10 mouse cellular contexts compared by ENCODE assay signal in genomic region chr19:3766378-3766777, GRCm38 (mm10). TPM values are rescaled to one million over a fixed set of nuclear protein-coding genes. Genes with fewer than 3 reads are reported as not detected.
A peak's percentile ranks its signal among the peaks of the same experiment; 100 is the strongest.
DNase-seq lines count a peak whose midpoint lies in the region; ATAC-seq lines count a peak whose summit lies in the region.
"Had no signal": no experiment of that assay in that cellular context is flagged by ENCODE, and none has a peak within 500 bp of the region (broad histone marks: within the 10 kb centered on the region; RNA-seq: fewer than 3 reads in every experiment).

No protein-coding gene starts in this region.

- DNase-seq in heart, adult 11 months = peak; percentile 90
- DNase-seq in heart, postnatal 25 days (ENCODE audit: low spot score) = no peak
- no peak for DNase-seq in embryonic facial prominence, embryonic 11.5 days (ENCODE audit: low spot score)
- no peak for DNase-seq in thymus, postnatal 14 days
- no peak for DNase-seq in retina, embryonic 14.5 days (ENCODE audit: low spot score)
- no peak for DNase-seq in kidney, postnatal 4 days
- DNase-seq: heart, postnatal 36 days had no signal

- no peak overlapping the region for H3K27ac ChIP-seq in embryonic facial prominence, embryonic 11.5 days (replicated peaks; ENCODE audit: low read depth, low read length)
- peak overlapping the region; percentile 100 for H3K27ac ChIP-seq in hindbrain, embryonic 13.5 days
- H3K27ac ChIP-seq in midbrain, embryonic 12.5 days (replicated peaks) = no peak overlapping the region

- H3K27me3 ChIP-seq in embryonic facial prominence, embryonic 11.5 days (ENCODE audit: control insufficient read depth, insufficient read depth, low read length) = no peaks in the 10 kb centered on the region
- H3K27me3 ChIP-seq in hindbrain, embryonic 13.5 days = no peaks in the 10 kb centered on the region
- no peaks in the 10 kb centered on the region for H3K27me3 ChIP-seq in midbrain, embryonic 12.5 days

- H3K9me3 ChIP-seq in embryonic facial prominence, embryonic 11.5 days (replicated peaks; ENCODE audit: control insufficient read depth, low read length) = no peaks in the 10 kb centered on the region
- no peaks in the 10 kb centered on the region for H3K9me3 ChIP-seq in hindbrain, embryonic 13.5 days
- no peaks in the 10 kb centered on the region for H3K9me3 ChIP-seq in midbrain, embryonic 12.5 days
- H3K9me3 ChIP-seq: liver, embryonic 15.5 days had no signal

- H3K4me1 ChIP-seq in embryonic facial prominence, embryonic 11.5 days (ENCODE audit: control insufficient read depth, insufficient read depth, low read length) = no peaks in the 10 kb centered on the region
- peaks cover 35% of the 10 kb centered on the region for H3K4me1 ChIP-seq in hindbrain, embryonic 13.5 days (replicated peaks)
- H3K4me1 ChIP-seq in midbrain, embryonic 12.5 days = peaks cover 25% of the 10 kb centered on the region

- H3K4me2 ChIP-seq in embryonic facial prominence, embryonic 11.5 days (ENCODE audit: low read depth, low read length) = peak overlapping the region; percentile 83; the same call in 1 of the 2 replicates
- peak overlapping the region; percentile 70 for H3K4me2 ChIP-seq in hindbrain, embryonic 13.5 days
- peak overlapping the region; percentile 86 for H3K4me2 ChIP-seq in midbrain, embryonic 12.5 days (replicated peaks)

- no peak overlapping the region for H3K9ac ChIP-seq in embryonic facial prominence, embryonic 11.5 days (replicated peaks; ENCODE audit: low read length)
- H3K9ac ChIP-seq in hindbrain, embryonic 13.5 days = peak overlapping the region; percentile 100
- H3K9ac ChIP-seq in midbrain, embryonic 12.5 days (replicated peaks) = peak overlapping the region; percentile 99; the same call in 1 of the 2 replicates

- no peak overlapping the region; the same call in 1 of the 2 replicates for H3K4me3 ChIP-seq in embryonic facial prominence, embryonic 11.5 days (ENCODE audit: low read depth, low read length)
- H3K4me3 ChIP-seq in hindbrain, embryonic 13.5 days = peak overlapping the region; percentile 90; the same call in 1 of the 2 replicates
- peak overlapping the region; percentile 81 for H3K4me3 ChIP-seq in midbrain, embryonic 12.5 days

- WGBS in embryonic facial prominence, embryonic 11.5 days = 92% methylated on average over 5 of the region's 5 CpGs
- WGBS in hindbrain, embryonic 13.5 days = 92% methylated on average over 5 of the region's 5 CpGs
- WGBS in midbrain, embryonic 12.5 days = 92% methylated on average over 5 of the region's 5 CpGs

- ATAC-seq in embryonic facial prominence, embryonic 11.5 days (replicated peaks; ENCODE audit: insufficient number of reproducible peaks, low FRiP score, low TSS enrichment, low read depth) = no peak
- no peak for ATAC-seq in hindbrain, embryonic 13.5 days (ENCODE audit: low FRiP score)
- no peak for ATAC-seq in midbrain, embryonic 12.5 days (ENCODE audit: low FRiP score, low read depth)

- no peaks in the 10 kb centered on the region; the same call in 1 of the 2 replicates for H3K36me3 ChIP-seq in embryonic facial prominence, embryonic 11.5 days (replicated peaks; ENCODE audit: control insufficient read depth, insufficient read depth, low read depth, low read length)
- H3K36me3 ChIP-seq in hindbrain, embryonic 13.5 days = no peaks in the 10 kb centered on the region
- no peaks in the 10 kb centered on the region for H3K36me3 ChIP-seq in midbrain, embryonic 12.5 days
- H3K36me3 ChIP-seq: liver, embryonic 15.5 days had no signal

- intact Hi-C loops in heart, postnatal 25 days (cut with DNase I) = loop anchor here (5.0 kb wide), 2 partner anchors 86 to 216 kb away; partner anchors contain the start of gene Chka

RNA-seq across cellular contexts. Expression of gene Kmt5b, which starts 0.8 kb away (rescaled TPM):
- total RNA-seq in heart, postnatal 25 days (2021) = 10 to 100 TPM; 30.4 to 35.6 TPM
- 28.4 and 30.8 TPM in 2 replicates for polyA plus RNA-seq in embryonic facial prominence, embryonic 11.5 days (2014; fragmentation: Nextera tagmentation; extraction: Ambion mirVana)
- 54.4 and 57.5 TPM in 2 replicates for polyA plus RNA-seq in hindbrain, embryonic 13.5 days (2015; fragmentation: Nextera tagmentation; extraction: Ambion mirVana)
- polyA plus RNA-seq in midbrain, embryonic 12.5 days (2016; fragmentation: Nextera tagmentation; extraction: Ambion mirVana) = 61.3 and 65.9 TPM in 2 replicates

RNA-seq across cellular contexts. Expression of gene 1810055G02Rik, which starts 58.3 kb away (rescaled TPM):
- total RNA-seq in heart, postnatal 25 days (2021) = 1 to 10 TPM; 7.9 to 8.3 TPM
- 37.9 and 39.0 TPM in 2 replicates for polyA plus RNA-seq in embryonic facial prominence, embryonic 11.5 days (2014; fragmentation: Nextera tagmentation; extraction: Ambion mirVana)
- 33.5 and 33.9 TPM in 2 replicates for polyA plus RNA-seq in hindbrain, embryonic 13.5 days (2015; fragmentation: Nextera tagmentation; extraction: Ambion mirVana)
- polyA plus RNA-seq in midbrain, embryonic 12.5 days (2016; fragmentation: Nextera tagmentation; extraction: Ambion mirVana) = 31.9 and 35.1 TPM in 2 replicates
